Mouse (Mus musculus): Measurements from ENCODE around the gene Naa50.

Naa50 gene

DNA sequence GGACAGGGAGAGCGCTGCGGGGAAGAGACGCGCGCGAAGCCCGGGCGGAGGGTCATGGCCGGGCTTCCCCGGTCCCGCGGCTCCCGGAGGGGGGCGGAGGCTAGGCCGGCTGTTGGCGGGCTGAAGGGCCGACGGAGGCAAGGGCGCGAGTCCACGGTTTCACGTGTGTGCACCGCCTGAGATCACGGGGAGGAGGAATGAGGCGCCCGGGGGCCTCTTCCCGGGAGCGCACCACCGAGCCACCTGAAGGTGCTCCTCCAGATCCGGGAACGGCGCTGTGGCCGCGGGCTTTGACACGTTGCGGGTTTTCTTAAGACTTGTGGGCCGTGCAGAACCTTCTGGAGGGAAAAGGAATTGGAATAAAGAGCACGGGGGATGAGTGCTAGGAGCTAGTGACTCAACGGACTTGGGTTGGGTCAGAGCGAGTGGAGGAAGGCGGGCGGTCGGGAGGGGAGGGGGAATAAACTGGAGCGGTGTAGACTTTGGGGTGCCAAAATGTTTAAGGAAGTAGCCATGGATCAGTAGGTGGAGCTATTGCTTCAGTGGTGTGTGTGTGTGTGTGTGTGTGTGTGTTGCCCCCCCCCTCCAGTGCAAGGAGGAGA, 657 bp downstream of the Naa50 start:
- DNase-seq (ENCODE audit: low spot score in 2 of 2), result peak; percentile 62 to 73

DNA sequence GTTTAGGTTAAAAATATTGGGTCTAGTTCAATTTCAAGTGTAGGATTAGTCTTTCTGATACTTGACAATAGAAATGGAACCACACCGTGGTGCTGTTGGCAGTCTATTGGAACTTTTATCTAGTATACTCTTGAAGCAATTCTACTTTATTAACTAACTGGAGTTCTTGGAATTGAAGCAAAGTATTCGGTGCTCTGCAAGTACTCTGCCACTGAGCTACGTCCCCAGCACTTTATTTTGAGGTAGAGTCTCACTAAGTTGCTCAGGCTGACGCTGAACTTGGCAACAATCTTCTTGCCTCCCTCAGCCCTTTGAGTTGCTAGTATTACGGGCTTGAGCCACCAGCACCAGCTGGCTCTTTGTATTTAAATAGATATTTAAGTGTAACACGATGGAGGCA, 1.9 kb downstream of the Naa50 start:
- DNase-seq (ENCODE audit: low spot score in 2 of 2), result no peak

DNA sequence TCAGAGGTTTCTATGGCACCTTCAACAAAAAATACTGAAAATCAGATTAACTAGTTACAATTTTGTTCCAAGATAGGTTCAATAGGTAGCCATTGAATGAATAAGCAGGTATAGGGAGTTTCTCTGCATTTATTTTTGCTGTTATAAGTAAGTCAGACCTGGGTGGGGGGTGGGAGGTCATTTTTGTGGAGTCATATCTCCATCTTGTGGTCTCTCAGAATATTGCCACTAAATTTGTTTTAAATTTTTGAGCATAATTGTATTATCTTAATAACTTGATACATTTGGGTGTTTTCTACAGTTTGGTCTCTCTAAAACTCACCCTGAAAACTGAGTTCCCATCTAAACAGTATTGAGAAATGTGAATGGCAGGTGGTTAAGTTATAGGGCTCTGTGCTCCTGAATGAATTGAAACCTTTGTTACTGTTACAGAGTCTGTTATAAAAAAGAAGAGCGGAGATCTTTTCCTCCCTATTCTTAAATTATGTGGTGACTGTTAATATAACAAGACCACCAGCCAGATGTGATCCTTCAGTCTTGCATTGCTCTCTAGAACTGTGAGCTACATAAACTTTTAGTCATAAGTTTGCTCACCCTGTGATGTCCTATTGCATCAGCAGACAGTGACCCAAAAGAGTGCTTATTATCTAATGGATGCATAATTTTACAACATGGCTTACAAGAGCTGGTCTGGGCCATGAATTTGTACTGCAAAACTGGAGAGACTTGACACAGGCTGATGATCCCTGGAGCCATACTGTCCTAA, 9.6 kb downstream of the Naa50 start:
- no peak for DNase-seq (ENCODE audit: low spot score in 2 of 2)

DNA sequence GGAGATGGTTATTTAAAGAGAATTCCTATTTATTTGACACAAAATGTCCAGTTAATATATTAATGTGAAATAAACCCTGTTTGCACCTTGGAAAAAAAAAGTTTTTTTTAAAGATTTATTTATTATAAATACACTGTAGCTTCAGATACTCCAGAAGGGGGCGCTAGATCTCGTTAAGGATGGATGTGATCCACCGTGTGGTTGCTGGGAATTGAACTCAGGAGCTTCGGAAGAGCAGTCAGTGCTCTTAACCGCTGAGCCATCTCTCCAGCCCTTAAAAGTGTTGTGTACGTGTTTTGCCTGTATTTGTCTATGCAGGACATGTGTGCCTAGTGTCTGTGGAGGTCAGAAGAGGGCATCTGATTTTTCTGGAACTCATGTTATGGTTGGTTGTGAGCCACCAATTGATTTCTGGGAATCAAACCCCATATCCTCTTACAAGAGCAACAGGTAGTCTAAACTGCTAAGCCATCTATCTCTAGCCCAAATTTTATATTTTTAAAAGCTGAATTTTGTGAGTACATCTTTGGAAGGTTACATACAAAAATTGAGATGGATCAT, 14.9 kb downstream of the Naa50 start:
- no peak for DNase-seq (ENCODE audit: low spot score in 2 of 2)

DNA sequence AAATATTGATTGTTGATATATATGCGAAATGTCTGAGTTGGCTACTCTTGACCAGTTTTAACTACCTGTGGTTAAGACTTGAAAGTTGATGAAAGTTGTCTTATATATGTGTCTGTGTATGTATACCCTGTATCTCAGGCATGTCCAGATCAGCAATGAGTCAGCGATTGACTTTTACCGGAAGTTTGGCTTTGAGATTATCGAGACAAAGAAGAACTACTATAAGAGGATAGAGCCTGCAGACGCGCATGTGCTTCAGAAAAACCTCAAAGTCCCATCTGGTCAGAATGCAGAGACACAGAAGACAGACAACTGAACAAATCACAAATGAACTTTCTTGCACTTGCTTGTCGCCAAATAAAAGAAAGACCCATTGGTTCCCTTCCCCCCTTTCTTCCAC, 19.7 kb downstream of the Naa50 start:
- DNase-seq (ENCODE audit: low spot score in 2 of 2), result no peak

DNA sequence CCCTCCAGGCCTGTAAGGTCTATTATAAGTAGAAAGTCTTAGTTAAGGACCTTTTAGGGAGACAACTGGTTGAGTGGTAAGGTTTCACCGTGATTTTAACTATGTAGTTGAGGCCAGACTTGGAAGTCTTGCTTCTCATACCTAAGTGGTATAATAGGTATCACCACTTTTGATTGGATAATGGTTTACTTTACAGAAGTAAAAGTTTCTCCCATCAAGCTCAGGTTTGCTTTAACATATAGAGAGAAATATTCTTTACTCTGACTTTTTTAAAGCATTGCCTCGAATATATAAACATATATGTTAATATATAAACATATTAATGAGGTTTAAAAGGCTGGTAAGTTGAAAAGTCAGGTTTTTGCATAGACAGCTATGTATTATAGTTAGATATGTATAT, 24.2 kb downstream of the Naa50 start:
- DNase-seq (ENCODE audit: low spot score in 2 of 2), result no peak

GRCm38 (mm10) chr16:44165182-44165581, 25.6 kb downstream of the Naa50 start:
- DNase-seq (ENCODE audit: low spot score in 2 of 2), result no peak

GRCm38 (mm10) chr16:44168990-44169389, 29.4 kb downstream of the Naa50 start:
- DNase-seq (ENCODE audit: low spot score in 2 of 2), result no peak

GRCm38 (mm10) chr16:44172297-44173154, 32.9 kb downstream of the Naa50 start:
- peak; percentile 99 for DNase-seq (ENCODE audit: low spot score in 2 of 2)

DNA sequence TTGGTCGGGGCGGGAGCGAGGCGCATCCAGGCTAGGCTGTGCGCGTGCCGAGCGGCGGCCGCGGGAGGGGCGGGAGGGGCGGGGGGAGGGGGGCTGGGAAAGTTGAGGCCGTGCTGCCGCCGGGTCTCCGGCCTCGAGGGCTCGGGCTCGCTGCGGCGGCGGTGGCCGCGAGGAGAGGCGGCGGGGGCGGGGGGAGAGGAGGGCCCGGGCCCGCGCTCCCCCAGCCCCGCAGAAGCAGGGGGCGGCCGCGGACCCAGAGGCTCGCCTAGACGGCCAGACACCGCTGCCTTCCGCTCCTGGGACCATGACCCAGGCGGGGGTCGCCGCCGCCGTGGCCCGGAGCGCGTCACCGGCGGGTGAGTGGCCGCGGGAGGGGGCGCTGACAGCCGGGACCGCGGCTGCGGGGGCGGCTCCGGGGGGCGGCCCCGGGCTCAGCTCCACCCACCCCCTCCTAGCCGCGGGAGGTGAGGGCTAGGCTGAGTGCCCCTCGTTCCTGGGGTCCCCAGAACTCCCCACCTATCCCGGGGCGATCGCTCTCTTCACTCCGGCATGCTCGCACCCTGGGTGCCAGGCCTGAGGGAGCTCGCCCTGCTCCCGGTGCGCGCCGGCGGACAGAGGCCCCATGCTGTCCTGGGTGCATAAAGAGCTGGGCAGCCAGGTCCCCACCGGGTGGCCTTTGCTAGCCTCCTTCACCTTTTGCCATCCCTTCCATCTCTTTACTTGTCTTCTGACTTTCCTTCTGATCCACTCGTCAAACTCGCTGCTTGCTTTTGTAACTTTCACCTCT, 33.7 kb downstream of the Naa50 start, which contains the start of gene Usf3:
Gene Usf3, plus strand, starts transcription at position 92 of the 787 bp plus-strand sequence.
- peak; percentile 30 to 40 for DNase-seq (ENCODE audit: low spot score in 2 of 2)

DNA sequence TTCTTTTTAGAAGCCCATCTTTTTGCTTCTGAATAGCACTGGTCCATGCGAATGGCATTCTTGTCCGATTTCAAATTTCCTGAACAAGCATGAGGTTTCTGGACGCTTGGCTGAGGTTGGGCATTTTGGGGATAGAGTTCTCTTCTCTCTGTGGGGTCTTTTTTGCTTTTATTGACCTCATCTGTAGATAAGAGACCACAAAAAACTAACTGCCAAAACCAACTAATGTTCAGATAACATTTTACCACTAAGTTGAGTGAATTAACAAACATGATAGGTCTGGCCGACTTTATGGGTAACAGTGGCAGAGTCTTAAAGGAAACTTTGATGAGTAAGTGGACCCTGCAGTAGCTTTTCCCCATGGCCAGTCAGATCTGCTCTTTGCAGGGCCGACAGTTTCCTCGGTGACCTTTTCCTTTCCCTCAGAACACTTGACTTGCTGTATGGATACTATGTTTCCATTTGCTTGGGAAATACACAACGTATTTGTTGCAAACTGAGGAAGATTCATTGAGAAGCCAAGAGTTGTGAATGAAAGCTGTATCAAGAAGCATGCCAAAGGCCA, 34.4 kb downstream of the Naa50 start:
- no peak for DNase-seq (ENCODE audit: low spot score in 2 of 2)

DNA sequence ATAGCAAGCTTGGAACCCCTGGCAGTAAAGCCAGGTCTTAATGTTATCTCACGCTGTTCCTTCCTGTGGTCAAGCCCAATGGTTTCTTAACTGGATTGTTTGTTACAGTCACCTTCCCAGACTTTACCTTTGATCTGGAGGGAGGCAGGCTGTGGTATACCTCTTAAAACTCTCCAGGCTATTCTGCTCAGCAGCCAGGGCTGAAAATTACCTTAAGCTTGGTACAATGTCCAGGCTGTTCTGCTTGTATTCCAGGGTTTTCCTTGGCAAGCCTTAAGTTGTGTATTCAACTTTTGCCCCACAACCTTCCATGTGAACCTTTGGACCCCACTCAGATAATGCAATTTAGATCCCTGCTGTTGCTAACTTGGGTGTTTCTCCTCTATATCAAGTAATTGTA, 35.4 kb downstream of the Naa50 start:
- DNase-seq (ENCODE audit: low spot score in 2 of 2), result no peak

DNA sequence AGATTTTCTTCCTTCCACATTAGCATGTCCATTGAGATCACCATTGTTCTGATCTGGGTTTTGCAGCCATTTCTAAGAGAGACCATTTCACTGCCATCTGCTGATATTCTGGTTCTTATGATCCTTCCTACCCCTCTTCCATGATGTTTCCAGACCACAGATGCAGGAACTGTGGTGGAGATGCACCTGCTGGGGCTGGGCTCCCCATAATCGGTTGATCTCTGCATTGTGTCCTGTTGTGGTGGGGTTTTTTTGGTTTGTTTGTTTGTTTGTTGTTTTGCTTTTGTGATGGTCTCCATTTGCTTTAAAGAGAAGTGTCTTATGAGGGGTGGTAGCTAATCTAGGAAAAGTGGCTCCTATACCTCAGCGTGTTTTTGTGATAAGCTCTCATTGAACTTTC, 36.9 kb downstream of the Naa50 start:
- DNase-seq (ENCODE audit: low spot score in 2 of 2), result no peak

- no peak for DNase-seq (ENCODE audit: low spot score in 2 of 2)
These were observed 38.9 kb downstream of the Naa50 start for GRCm38 (mm10) chr16:44178555-44178954.

DNA sequence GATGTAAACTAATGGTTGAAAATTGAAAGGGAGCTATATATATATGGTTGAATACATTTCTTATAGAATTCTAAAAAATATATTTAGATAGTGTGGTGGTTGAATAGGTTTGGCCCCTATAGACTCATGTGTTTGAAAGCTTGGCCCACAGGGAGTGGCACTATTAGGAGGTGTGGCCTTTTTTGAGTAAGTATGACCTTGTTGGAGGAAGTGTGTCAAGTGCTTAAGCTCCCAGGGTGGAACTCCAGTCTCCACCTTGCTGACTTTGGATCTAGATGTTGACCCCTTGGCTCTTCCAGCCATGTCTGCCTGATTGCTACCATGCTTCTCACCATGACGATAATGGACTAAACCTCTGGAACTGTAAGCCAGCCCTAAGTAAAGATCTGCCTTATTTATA, 43.0 kb downstream of the Naa50 start:
- DNase-seq (ENCODE audit: low spot score in 2 of 2), result no peak

DNA sequence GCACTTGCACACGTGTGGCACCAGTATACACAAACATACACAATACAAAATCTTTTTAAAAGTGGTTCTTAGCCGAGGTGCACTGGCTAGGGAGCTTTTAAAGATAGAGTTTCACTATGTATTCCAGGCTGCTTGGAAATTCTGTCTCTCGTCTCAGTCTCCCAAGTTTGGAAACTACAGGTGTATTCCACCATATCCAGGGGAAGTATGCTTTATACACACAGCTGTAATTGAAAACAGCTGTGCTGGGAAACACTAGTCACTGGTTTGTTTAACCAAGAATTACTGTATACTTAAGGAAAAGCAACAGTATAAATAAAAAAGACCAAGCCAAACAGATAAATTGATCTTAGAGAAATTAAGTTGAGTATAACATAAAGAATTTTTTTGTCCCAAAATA, 45.1 kb downstream of the Naa50 start:
- no peak for DNase-seq (ENCODE audit: low spot score in 2 of 2)

- DNase-seq (ENCODE audit: low spot score in 2 of 2), result no peak
These were observed 47.5 kb downstream of the Naa50 start for GRCm38 (mm10) chr16:44187172-44187571.

DNA sequence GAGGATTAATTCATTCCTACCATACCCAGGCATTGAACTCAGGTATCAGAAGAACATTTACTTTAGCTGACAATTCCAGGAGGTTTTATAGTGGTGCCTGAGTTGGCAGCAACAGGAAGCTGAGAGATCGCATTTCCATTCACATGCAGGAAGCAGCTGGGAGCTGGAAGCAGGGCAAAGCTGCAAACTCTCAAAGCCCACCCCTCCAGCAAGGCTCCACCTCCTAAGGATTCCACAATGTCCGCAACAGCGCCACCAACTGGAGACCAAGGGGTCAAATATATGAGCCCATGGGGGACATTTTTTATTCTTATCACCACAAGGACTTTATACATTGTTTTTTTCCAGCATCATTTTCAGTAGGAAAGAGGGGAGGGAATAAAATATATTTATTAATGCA, 49.1 kb downstream of the Naa50 start:
- DNase-seq (ENCODE audit: low spot score in 2 of 2), result no peak

GRCm38 (mm10) chr16:44190032-44190431, 50.4 kb downstream of the Naa50 start:
- no peak for DNase-seq (ENCODE audit: low spot score in 2 of 2)

- DNase-seq (ENCODE audit: low spot score in 2 of 2), result no peak
These were observed 51.3 kb downstream of the Naa50 start for GRCm38 (mm10) chr16:44190968-44191367.

GRCm38 (mm10) chr16:44199066-44199703, 59.6 kb downstream of the Naa50 start:
- peak in 1 of 2 experiments; percentile 65 for DNase-seq (ENCODE audit: low spot score in 2 of 2)

Data from natural killer cell, adult 2 months (primary cell).